Mouse (Mus musculus) hindbrain, embryonic 12.5 days (tissue): ENCODE measurements around the gene Rabggta. TPM values are rescaled to one million over a fixed set of nuclear protein-coding genes. Genes with fewer than 3 reads are reported as not detected.
"Not testable (repeated sequence)": the region's sequence is repeated elsewhere in the genome, so short reads cannot be mapped to it uniquely, and the experiment has no call there.

Experiments
- ATAC-seq: fragments of 200-750 bp; cut with Nextera tagmentation; 2 replicates; pipeline ENCODE4 v1.8.0; 2017; ENCODE audit warnings: moderate TSS enrichment; ENCODE audit not compliant: low FRiP score
- H3K27ac ChIP-seq: fragments of 300-500 bp; sonication (generic); 2 replicates; pipeline ENCODE4 v1.5.1; 2016; ENCODE audit warnings: mild to moderate bottlenecking
- H3K27me3 ChIP-seq: fragments of 300-500 bp; sonication (generic); 2 replicates; pipeline ENCODE4 v1.6.1; 2016; ENCODE audit warnings: mild to moderate bottlenecking
- H3K36me3 ChIP-seq: fragments of 300-500 bp; sonication (generic); 2 replicates; pipeline ENCODE4 v1.6.1; 2016; ENCODE audit warnings: mild to moderate bottlenecking
- H3K4me1 ChIP-seq: fragments of 300-500 bp; sonication (generic); 2 replicates; pipeline ENCODE4 v1.6.1; 2016
- H3K4me2 ChIP-seq: fragments of 300-500 bp; sonication (generic); replicated peaks from 2 replicates; pipeline ENCODE4 v1.6.1; 2016; ENCODE audit warnings: mild to moderate bottlenecking
- H3K4me3 ChIP-seq: fragments of 300-500 bp; sonication (generic); 2 replicates; pipeline ENCODE4 v1.5.1; 2016; ENCODE audit warnings: mild to moderate bottlenecking
- H3K9ac ChIP-seq: fragments of 300-500 bp; sonication (generic); 2 replicates; pipeline ENCODE4 v1.6.1; 2016; ENCODE audit warnings: mild to moderate bottlenecking, moderate library complexity
- H3K9me3 ChIP-seq: fragments of 300-500 bp; sonication (generic); replicated peaks from 2 replicates; pipeline ENCODE4 v1.6.1; 2016; ENCODE audit warnings: mild to moderate bottlenecking
- WGBS: fragments of 180-500 bp; shearing (Covaris S2); methylation state at CpG from one replicate; pipeline ENCODE4 v1.1.7; 2016; 5-methylcytosine and 5-hydroxymethylcytosine counted together
- polyA plus RNA-seq: library from polyadenylated mRNA; unstranded; fragments of >200 nt; fragmentation: Nextera tagmentation; extraction: Ambion mirVana; gene quantifications from 2 replicates; pipeline ENCODE4 v1.2.1, GENCODE M21; 2016

Rabggta gene
- 36.6 and 38.1 TPM in 2 replicates for polyA plus RNA-seq

DNA sequence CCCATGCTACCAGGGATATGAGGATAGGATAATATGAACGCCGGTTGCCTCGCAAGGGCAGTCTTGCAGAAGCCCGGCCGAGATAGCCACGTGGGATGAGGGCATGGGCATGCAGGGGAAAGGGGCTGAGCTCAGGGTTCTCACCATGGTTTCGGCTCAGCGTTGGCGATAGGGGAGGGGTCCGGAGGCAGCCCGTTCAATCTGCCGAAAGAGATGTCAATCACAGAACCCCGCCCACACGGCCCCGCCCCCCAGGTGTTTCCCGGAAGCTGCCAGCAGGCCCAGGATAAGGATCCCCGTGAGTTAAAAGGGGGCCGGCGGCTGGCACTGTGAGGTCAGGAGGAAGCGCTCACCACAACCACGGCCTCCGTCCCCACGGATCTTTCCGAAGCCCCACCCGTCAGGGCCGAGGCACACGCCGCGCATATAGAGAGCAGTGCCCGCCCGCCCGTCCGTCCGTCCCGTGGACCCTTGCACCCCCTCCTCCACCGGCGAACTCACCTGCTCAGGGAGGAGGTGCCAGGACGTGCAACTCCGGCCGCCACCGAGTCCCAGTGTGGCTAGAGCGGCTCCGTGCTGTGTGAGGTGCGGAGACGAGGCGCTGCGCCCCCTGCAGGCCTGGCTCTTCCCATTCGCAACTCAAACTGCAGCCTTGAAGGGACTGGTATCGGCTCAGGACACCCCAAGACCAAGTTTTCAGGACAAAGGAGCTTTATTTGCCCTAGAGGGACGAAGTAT, at the start of gene Rabggta:
Gene Rabggta (minus strand): TSS at position 564 of the 738 bp plus-strand sequence.
- peak within 1 kb of the TSS; percentile 54 for H3K4me2 ChIP-seq
- peak within 1 kb of the TSS; percentile 77 for H3K9ac ChIP-seq
- no peaks in the 10 kb centered on the region for H3K9me3 ChIP-seq
- ATAC-seq, result peak; percentile 96
- WGBS, result 1% methylated on average over 50 of the region's 50 CpGs
- peak within 1 kb of the TSS; percentile 79 for H3K27ac ChIP-seq
- no peaks in the 10 kb centered on the region for H3K27me3 ChIP-seq
- 0 out of 2 replicates have a peak, but pooled peaks cover 13% of the 10 kb centered on the region for H3K4me1 ChIP-seq
- H3K4me3 ChIP-seq, result peak within 1 kb of the TSS; percentile 79
- H3K36me3 ChIP-seq, result peaks cover 27% of the 10 kb centered on the region

DNA sequence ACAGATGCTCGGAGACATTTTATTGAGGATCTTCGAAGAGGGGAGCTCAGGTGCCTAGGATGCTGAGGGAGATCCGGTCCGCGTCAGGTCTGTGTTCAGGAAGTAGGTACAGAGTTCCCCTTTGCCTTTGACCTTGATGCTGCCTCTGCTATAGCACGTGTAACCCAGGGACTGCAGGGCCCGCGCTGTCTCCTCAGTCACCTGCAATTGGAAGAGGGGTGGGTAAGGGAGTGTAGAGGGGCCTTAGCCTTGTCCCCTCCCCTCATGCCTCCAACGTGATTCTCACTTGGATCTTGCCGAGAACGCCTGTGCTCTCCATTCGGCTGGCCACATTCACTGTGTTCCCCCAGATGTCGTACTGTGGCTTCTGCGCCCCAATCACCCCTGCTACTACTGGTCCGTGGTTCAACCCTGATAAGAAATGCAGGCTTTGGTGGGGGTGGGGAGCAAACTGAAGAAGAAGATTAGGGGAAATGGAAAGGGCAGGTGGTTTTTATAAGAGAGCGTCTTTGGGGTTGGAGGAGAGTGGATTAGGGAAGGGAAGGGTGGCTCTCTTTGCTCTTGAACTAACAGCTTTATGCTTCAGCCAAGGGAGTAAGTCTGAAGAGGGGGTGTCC, 47.1 kb upstream of the Rabggta start:
- no peak for ATAC-seq

DNA sequence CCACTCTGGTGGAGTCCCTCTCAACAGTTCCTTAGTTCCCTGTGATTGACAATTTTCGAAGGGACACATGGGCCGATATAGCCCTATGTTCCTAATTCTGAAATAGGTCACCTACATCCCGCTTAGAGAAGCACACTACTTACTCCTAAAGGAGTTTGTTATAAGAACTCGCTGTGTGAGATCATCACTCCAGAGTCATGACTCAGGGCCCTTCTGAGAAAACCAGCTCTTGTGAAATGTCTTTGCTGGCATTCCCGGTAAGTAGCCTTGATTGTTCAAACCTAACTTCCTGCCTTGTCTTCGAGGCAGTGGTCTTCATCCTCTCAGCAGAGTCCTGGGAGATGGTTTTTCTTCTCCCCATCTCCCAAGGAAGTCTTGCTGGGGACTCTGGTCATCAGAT, 46.5 kb upstream of the Rabggta start:
- ATAC-seq, result 0 out of 2 replicates have a peak, but pooled peaks have one; percentile 14
- Histone ChIP-seq H3K9ac (no peak overlapping the region), H3K4me1 (peaks cover 8% of the 10 kb centered on the region), H3K27me3 (peaks cover 75% of the 10 kb centered on the region), H3K4me3 (no peak overlapping the region), H3K9me3 (no peaks in the 10 kb centered on the region), H3K27ac (no peak overlapping the region), H3K36me3 (no peaks in the 10 kb centered on the region), H3K4me2 (no peak overlapping the region)
- WGBS, result 82% methylated on average over 6 of the region's 6 CpGs

More for the DNA sequence above, 47.1 kb upstream of the Rabggta start:
- Histone ChIP-seq H3K36me3 (no peaks in the 10 kb centered on the region), H3K9me3 (no peaks in the 10 kb centered on the region), H3K27ac (no peak overlapping the region), H3K4me2 (no peak overlapping the region), H3K4me1 (peaks cover 8% of the 10 kb centered on the region), H3K4me3 (no peak overlapping the region), H3K9ac (no peak overlapping the region), H3K27me3 (peaks cover 69% of the 10 kb centered on the region)
- 74% methylated on average over 16 of the region's 16 CpGs for WGBS

DNA sequence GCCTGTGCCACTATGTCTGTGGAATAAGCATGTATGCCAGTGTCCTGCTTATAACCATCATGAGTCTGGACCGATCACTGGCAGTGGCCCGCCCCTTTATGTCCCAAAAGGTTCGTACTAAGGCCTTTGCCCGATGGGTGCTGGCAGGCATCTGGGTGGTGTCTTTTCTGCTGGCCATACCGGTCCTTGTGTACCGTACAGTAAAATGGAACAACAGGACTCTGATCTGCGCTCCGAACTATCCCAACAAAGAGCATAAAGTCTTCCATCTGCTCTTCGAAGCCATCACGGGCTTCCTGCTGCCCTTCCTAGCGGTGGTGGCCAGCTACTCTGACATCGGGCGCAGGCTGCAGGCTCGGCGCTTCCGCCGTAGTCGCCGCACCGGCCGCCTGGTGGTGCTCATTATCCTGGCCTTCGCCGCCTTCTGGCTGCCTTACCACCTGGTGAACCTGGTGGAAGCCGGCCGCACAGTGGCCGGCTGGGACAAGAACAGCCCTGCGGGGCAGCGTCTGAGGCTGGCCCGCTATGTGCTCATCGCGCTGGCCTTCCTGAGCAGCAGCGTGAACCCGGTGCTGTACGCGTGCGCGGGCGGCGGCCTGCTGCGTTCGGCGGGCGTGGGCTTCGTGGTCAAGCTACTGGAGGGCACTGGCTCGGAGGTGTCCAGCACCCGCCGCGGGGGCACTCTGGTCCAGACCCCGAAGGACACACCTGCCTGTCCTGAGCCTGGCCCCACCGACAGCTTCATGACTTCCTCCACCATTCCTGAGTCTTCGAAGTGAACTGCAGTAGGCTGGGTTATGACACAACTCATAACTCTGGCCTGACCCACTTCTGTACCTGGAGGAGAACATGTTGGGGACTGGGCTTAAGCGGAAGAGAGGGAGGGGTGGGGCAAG, 45.7 kb upstream of the Rabggta start:
- H3K27me3 ChIP-seq, result peaks cover 83% of the 10 kb centered on the region
- 12% methylated on average over 52 of the region's 52 CpGs for WGBS

DNA sequence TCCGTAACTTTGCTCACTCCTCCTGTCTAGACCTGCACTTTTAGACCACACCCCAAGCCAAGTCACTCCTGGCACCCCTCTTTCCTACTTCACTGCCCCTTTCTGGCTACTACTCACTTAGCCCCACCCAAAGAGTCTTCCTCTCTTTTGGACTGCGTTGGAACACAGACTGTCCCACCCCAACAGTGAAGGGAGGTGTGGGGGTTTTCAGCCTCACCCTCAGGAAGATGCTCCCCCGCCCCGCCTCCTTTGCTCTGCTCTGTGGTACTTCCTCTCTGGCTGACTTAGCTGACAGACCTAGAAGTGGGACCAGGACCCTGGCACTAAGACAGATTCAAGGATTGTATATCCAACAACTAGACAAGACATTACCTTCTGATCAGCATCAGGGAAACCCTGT, 43.6 kb upstream of the Rabggta start, which contains the start of gene Ltb4r1:
Gene Ltb4r1 (plus strand): TSS at position 267 of the 400 bp plus-strand sequence.
- Histone ChIP-seq H3K27me3 (peaks cover 94% of the 10 kb centered on the region), H3K4me1 (peaks cover 18% of the 10 kb centered on the region), H3K27ac (no peak within 1 kb of the TSS), H3K9ac (no peak within 1 kb of the TSS), H3K4me3 (no peak within 1 kb of the TSS), H3K36me3 (no peaks in the 10 kb centered on the region), H3K4me2 (no peak within 1 kb of the TSS), H3K9me3 (no peaks in the 10 kb centered on the region)
- 76% methylated on average over 4 of the region's 4 CpGs for WGBS
- ATAC-seq, result no peak

More for the DNA sequence above, 45.7 kb upstream of the Rabggta start:
- H3K4me3 ChIP-seq, result peak overlapping the region; percentile 39
- ATAC-seq, result peak; percentile 72
- H3K9ac ChIP-seq, result peak overlapping the region; percentile 60
- no peaks in the 10 kb centered on the region for H3K9me3 ChIP-seq
- peak overlapping the region; percentile 77 for H3K4me2 ChIP-seq
- H3K36me3 ChIP-seq, result no peaks in the 10 kb centered on the region
- H3K4me1 ChIP-seq, result peaks cover 8% of the 10 kb centered on the region
- no peak overlapping the region for H3K27ac ChIP-seq

DNA sequence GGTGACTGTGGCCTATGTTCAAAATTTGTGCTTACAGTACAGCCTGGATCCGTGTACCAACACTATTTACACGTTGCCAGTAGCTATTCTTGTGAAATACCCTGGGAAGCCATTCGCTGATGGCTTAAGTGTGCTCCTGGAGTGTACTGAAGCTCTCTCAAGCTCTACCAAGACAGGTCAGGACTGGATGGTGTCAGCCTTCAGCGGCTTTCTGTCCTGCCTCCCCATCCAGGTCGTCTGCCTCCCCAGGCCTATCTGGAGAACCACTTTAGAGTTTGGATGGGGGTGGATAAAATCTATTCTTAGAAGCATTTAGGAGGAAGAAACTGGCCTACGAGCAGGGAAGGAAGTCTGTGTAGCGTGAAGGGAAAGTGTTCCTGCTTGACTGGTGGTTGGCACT, 41.1 kb upstream of the Rabggta start:
- Histone ChIP-seq H3K27ac (no peak overlapping the region), H3K4me3 (no peak overlapping the region), H3K9me3 (no peaks in the 10 kb centered on the region), H3K27me3 (peaks cover 76% of the 10 kb centered on the region), H3K36me3 (no peaks in the 10 kb centered on the region), H3K4me1 (peaks cover 18% of the 10 kb centered on the region), H3K9ac (no peak overlapping the region), H3K4me2 (no peak overlapping the region)
- no peak for ATAC-seq
- WGBS, result 68% methylated on average over 7 of the region's 7 CpGs

DNA sequence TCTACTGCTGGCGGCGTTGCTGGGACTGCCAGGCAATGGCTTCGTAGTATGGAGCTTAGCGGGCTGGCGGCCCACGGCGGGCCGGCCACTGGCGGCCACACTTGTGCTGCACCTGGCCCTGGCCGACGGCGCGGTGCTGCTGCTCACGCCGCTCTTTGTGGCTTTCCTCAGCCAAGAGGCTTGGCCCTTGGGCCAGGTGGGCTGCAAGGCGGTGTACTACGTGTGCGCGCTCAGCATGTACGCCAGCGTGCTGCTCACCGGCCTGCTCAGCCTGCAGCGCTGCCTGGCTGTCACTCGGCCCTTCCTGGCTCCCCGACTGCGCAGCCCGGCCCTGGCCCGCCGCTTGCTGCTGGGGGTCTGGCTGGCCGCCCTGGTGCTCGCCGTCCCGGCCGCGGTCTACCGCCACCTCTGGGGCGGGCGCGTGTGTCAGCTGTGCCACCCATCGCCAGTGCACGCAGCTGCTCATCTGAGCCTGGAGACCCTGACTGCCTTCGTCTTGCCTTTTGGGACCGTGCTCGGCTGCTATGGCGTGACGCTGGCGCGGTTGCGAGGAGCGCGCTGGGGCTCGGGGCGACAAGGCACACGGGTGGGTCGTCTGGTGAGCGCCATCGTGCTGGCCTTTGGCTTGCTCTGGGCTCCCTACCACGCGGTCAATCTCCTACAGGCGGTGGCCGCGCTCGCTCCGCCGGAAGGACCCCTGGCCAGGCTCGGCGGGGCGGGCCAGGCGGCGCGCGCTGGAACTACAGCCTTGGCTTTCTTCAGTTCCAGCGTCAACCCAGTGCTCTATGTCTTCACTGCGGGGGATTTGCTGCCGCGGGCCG, 40.1 kb upstream of the Rabggta start:
- peak overlapping the region; percentile 90 for H3K4me2 ChIP-seq

DNA sequence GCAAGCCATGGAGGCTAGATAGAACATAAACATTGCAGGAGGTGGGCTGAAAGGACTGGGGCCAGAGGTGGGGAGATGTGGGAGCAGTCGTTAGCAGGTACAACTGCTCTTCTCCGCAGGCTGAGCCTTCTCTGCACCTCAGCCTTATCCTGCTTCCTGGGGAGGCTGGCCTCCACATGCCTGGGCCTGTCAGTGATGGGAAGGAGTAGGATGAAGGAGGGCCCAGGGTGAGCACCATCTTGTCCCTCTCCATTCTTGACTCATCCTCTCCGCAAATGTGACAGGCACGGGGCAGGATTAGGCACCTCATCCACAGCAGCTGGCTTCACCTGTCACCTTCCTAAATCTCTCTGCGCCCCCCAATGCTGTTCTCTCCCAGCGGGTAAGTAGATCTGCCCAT, 39.1 kb upstream of the Rabggta start, which contains the start of gene Ltb4r2:
Gene Ltb4r2 (plus strand): TSS at position 266 of the 400 bp plus-strand sequence.
- Histone ChIP-seq H3K4me1 (peaks cover 10% of the 10 kb centered on the region; the same call in 1 of the 2 replicates), H3K36me3 (peaks cover 6% of the 10 kb centered on the region), H3K4me3 (peak within 1 kb of the TSS; percentile 47), H3K27ac (no peak within 1 kb of the TSS), H3K27me3 (peaks cover 58% of the 10 kb centered on the region), H3K4me2 (peak within 1 kb of the TSS; percentile 90), H3K9me3 (no peaks in the 10 kb centered on the region), H3K9ac (peak within 1 kb of the TSS; percentile 70)
- 72% methylated on average over 6 of the region's 6 CpGs for WGBS
- no peak for ATAC-seq

More for the DNA sequence above, 40.1 kb upstream of the Rabggta start:
- Histone ChIP-seq H3K9me3 (no peaks in the 10 kb centered on the region), H3K27me3 (peaks cover 67% of the 10 kb centered on the region), H3K36me3 (no peaks in the 10 kb centered on the region), H3K4me3 (peak overlapping the region; percentile 47), H3K4me1 (peaks cover 10% of the 10 kb centered on the region; the same call in 1 of the 2 replicates), H3K27ac (no peak overlapping the region), H3K9ac (peak overlapping the region; percentile 70)
- peak; percentile 79 for ATAC-seq
- under 1% methylated on average over 76 of the region's 77 CpGs for WGBS

DNA sequence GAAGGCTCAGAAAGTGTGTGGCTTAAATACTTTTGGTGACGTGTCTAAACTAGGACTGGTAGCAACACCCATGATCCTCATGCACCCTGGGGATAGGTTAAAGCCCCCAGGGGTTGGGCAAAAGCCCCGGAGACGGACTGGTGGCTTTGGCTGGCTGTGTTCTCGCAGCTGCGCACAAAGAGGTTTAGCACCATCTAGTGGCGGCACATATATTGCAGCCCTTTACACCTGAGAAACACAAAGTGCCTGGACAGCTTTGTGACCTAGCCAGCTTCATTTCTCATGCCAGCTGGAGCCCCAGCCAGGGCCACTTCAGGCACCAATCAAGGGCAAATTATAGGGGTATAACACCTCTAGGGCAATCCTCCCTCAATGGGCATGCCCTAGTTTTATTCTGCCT, 38.1 kb upstream of the Rabggta start:
- not testable (repeated sequence) for H3K9ac ChIP-seq, H3K9me3 ChIP-seq, H3K27ac ChIP-seq, H3K4me3 ChIP-seq
- Histone ChIP-seq H3K27me3 (peaks cover 48% of the 10 kb centered on the region), H3K36me3 (peaks cover 16% of the 10 kb centered on the region), H3K4me1 (peaks cover 10% of the 10 kb centered on the region; the same call in 1 of the 2 replicates), H3K4me2 (peak overlapping the region; percentile 31)
- WGBS, result 0% methylated on average over 6 of the region's 6 CpGs
- 0 out of 2 replicates have a peak, but pooled peaks have one; percentile 9 for ATAC-seq

DNA sequence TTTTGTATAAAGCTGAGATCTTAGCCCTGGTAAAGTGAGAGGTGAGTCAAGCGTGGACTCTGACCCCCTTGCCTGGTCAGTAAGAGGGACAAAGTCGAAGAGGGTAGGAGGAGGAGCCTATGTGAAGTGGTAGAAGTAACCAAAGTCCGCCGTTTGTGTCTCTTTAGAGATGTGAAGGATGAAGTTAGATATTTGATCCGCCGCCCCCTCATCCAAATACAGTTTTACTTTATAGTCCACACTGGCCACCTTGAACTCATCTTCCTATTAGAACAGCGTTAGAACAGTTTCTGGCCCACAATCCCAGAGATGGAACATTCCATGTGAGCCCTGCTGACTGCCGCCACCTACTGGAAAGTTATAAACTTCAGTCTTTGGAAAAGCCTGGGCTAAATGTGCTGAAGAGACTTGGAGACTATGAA, 36.3 kb upstream of the Rabggta start, which contains the start of gene Cideb:
Gene Cideb (minus strand): TSS at position 96 of the 422 bp plus-strand sequence.
- no peak within 1 kb of the TSS for H3K27ac ChIP-seq
- no peaks in the 10 kb centered on the region for H3K9me3 ChIP-seq
- H3K4me3 ChIP-seq, result no peak within 1 kb of the TSS
- no peak for ATAC-seq
- 16% methylated on average over 8 of the region's 8 CpGs for WGBS
- H3K9ac ChIP-seq, result no peak within 1 kb of the TSS
- peaks cover 33% of the 10 kb centered on the region for H3K36me3 ChIP-seq
- peaks cover 10% of the 10 kb centered on the region; the same call in 1 of the 2 replicates for H3K4me1 ChIP-seq
- peaks cover 31% of the 10 kb centered on the region for H3K27me3 ChIP-seq
- H3K4me2 ChIP-seq, result no peak within 1 kb of the TSS

DNA sequence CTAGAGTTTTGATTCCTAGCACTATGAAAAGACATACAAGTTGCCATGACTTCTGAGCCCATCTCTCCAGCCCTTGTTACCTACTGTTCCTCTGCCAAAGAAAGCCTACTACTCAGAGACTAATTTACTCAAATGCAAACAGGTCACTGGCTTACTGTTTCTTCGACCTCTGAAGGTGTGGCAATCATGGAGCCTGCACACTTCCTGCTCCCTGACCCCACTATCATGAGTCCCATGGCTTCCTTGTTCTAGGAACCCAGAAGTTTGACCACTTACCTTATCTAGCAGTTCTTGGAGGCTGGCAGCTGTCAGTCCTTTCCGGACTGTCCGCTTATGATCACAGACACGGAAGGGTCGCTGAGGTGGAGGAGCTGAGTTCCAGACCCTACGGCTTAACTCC, 35.5 kb upstream of the Rabggta start:
- Histone ChIP-seq H3K36me3 (peaks cover 42% of the 10 kb centered on the region), H3K9me3 (no peaks in the 10 kb centered on the region), H3K4me3 (no peak overlapping the region), H3K27me3 (peaks cover 23% of the 10 kb centered on the region), H3K4me2 (no peak overlapping the region), H3K27ac (no peak overlapping the region), H3K4me1 (peaks cover 10% of the 10 kb centered on the region; the same call in 1 of the 2 replicates), H3K9ac (no peak overlapping the region)
- 89% methylated on average over 6 of the region's 6 CpGs for WGBS
- no peak for ATAC-seq
